Mouse (Mus musculus): ENCODE results near the gene Cyb5d1.
A peak's percentile ranks its signal among the peaks of the same experiment; 100 is the strongest.
"Not testable (repeated sequence)": the region's sequence is repeated elsewhere in the genome, so short reads cannot be mapped to it uniquely, and the experiment has no call there.

The Cyb5d1 gene

GRCm38 (mm10) chr11:69405397-69406200 lies 10.2 kb upstream of the Cyb5d1 start:
- no peak for DNase-seq (ENCODE audit: extremely low read depth, insufficient read length, low spot score)

- no peak for DNase-seq (ENCODE audit: extremely low read depth, insufficient read length, low spot score)
Measured at GRCm38 (mm10) chr11:69404595-69405396, 9.4 kb upstream of the Cyb5d1 start.

GRCm38 (mm10) chr11:69403691-69404594 lies 8.5 kb upstream of the Cyb5d1 start:
- DNase-seq (ENCODE audit: extremely low read depth, insufficient read length, low spot score) = no peak

GRCm38 (mm10) chr11:69401987-69402386 lies 6.6 kb upstream of the Cyb5d1 start:
- no peak for DNase-seq (ENCODE audit: extremely low read depth, insufficient read length, low spot score)

- peak; percentile 66 for DNase-seq (ENCODE audit: extremely low read depth, insufficient read length, low spot score)
Measured at GRCm38 (mm10) chr11:69401210-69401637, 5.8 kb upstream of the Cyb5d1 start.

GRCm38 (mm10) chr11:69400083-69400850 lies 4.8 kb upstream of the Cyb5d1 start:
- DNase-seq (ENCODE audit: extremely low read depth, insufficient read length, low spot score) = no peak

- peak; percentile 37 for DNase-seq (ENCODE audit: extremely low read depth, insufficient read length, low spot score)
Measured at GRCm38 (mm10) chr11:69399201-69400082, 4.0 kb upstream of the Cyb5d1 start.

- DNase-seq (ENCODE audit: extremely low read depth, insufficient read length, low spot score) = no peak
Measured at GRCm38 (mm10) chr11:69398486-69399200, 3.2 kb upstream of the Cyb5d1 start.

- no peak for DNase-seq (ENCODE audit: extremely low read depth, insufficient read length, low spot score)
Measured at GRCm38 (mm10) chr11:69398059-69398458, 2.6 kb upstream of the Cyb5d1 start, which contains the start of gene Tmem88. TSS of gene Tmem88 (minus strand) at chr11:69398234.

GRCm38 (mm10) chr11:69397581-69398057 lies 2.2 kb upstream of the Cyb5d1 start:
- DNase-seq (ENCODE audit: extremely low read depth, insufficient read length, low spot score) = peak; percentile 34

- DNase-seq (ENCODE audit: extremely low read depth, insufficient read length, low spot score) = no peak
Measured at GRCm38 (mm10) chr11:69396772-69397171, 1.3 kb upstream of the Cyb5d1 start.

GRCm38 (mm10) chr11:69395634-69396373 lies 373 bp upstream of the Cyb5d1 start:
- DNase-seq (ENCODE audit: extremely low read depth, insufficient read length, low spot score) = peak; percentile 98

- DNase-seq (ENCODE audit: extremely low read depth, insufficient read length, low spot score) = not testable (repeated sequence)
Measured at GRCm38 (mm10) chr11:69394591-69395167, 752 bp downstream of the Cyb5d1 start.

GRCm38 (mm10) chr11:69390400-69391034 lies 4.9 kb downstream of the Cyb5d1 start:
- no peak for DNase-seq (ENCODE audit: extremely low read depth, insufficient read length, low spot score)

- DNase-seq (ENCODE audit: extremely low read depth, insufficient read length, low spot score) = no peak
Measured at GRCm38 (mm10) chr11:69389531-69390399, 5.7 kb downstream of the Cyb5d1 start.

- no peak for DNase-seq (ENCODE audit: extremely low read depth, insufficient read length, low spot score)
Measured at GRCm38 (mm10) chr11:69388680-69389079, 6.8 kb downstream of the Cyb5d1 start.
